11 mouse cellular contexts compared by ENCODE assay signal in the genomic region with DNA sequence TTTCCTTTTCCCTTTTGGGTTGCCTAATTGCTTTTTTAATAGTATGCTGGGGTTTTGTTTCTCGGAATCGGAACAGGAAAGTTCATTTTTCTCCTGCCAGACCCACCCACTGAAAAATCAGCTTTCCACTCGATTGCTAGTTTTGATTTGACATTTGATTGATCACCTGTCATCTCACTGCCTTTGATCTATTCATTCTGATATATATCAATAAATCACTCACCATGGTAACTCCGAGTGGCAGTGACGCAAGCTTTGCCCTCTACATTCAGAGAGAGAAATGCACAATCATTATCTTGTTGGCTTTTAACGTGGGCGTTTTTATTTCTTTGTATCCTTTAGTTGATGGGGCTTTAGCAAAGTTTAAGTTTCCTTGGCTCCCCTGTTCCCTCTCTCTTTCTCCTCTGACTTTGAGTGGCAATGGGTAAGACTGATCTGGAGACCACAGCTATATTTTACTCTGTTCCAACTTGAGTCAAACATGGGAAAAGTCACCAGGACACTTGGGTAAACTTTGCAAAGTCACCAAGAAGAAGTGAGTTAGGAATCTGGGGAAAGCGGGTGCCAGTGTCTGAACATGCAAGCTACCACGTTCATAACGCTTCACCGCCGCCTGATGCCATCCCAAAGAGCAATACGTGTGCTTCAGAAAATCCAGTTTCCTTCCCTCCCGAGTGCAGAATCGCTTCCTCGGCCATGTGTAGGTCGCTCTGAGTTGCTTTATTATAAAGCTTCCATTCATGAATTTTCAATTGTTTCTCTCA. TPM values are rescaled to one million over a fixed set of nuclear protein-coding genes. Genes with fewer than 3 reads are reported as not detected.
DNase-seq lines count a peak whose midpoint lies in the region; ATAC-seq and TF ChIP-seq lines count a peak whose summit lies in the region.
"Had no signal": no experiment of that assay in that cellular context is flagged by ENCODE, and none has a peak within 500 bp of the region (broad histone marks: within the 10 kb centered on the region; RNA-seq: fewer than 3 reads in every experiment).

No protein-coding gene starts in this region.

- no peak for ATAC-seq in heart, embryonic 14.5 days (ENCODE audit: insufficient number of reproducible peaks, insufficient read depth, low FRiP score, low read depth)
- no peak for ATAC-seq in hindbrain, embryonic 15.5 days (ENCODE audit: low FRiP score, low read depth)
- ATAC-seq in midbrain, embryonic 14.5 days (ENCODE audit: low FRiP score, low TSS enrichment) = no peak

- peaks cover 0 to 3% of the 10 kb centered on the region in 2 experiments; a peak in 1 of 4 replicates for H3K4me1 ChIP-seq in heart, embryonic 14.5 days (ENCODE audit: control insufficient read depth in 2 of 2, insufficient read depth in 2 of 2, low read length in 2 of 2)
- no peaks in the 10 kb centered on the region for H3K4me1 ChIP-seq in cortical plate, adult 2 months (ENCODE audit: control insufficient read depth, insufficient read depth, low read length)
- peaks cover 36% of the 10 kb centered on the region for H3K4me1 ChIP-seq in hindbrain, embryonic 15.5 days (replicated peaks)
- H3K4me1 ChIP-seq in midbrain, embryonic 14.5 days (ENCODE audit: control insufficient read depth, insufficient read depth, low read length) = peaks cover 7% of the 10 kb centered on the region; the same call in 1 of the 2 replicates

- H3K4me3 ChIP-seq in heart, embryonic 14.5 days (ENCODE audit: control insufficient read depth in 1 of 2, insufficient read depth in 1 of 2, low read depth in 1 of 2, low read length in 2 of 2) = peak overlapping the region; percentile 70 to 81
- peak overlapping the region; percentile 76 for H3K4me3 ChIP-seq in cortical plate, adult 2 months (ENCODE audit: insufficient read depth, low read length)
- H3K4me3 ChIP-seq in hindbrain, embryonic 15.5 days = peak overlapping the region; percentile 77
- H3K4me3 ChIP-seq in midbrain, embryonic 14.5 days (replicated peaks; ENCODE audit: low read depth, low read length) = peak overlapping the region; percentile 52

- no peaks in the 10 kb centered on the region for H3K9me3 ChIP-seq in heart, embryonic 14.5 days (ENCODE audit: control insufficient read depth, low read length)
- H3K9me3 ChIP-seq in hindbrain, embryonic 15.5 days = no peaks in the 10 kb centered on the region
- no peaks in the 10 kb centered on the region for H3K9me3 ChIP-seq in midbrain, embryonic 14.5 days (ENCODE audit: control insufficient read depth, low read length)

- H3K9ac ChIP-seq in heart, embryonic 14.5 days (ENCODE audit: low read length) = peak overlapping the region; percentile 85
- peak overlapping the region; percentile 81 for H3K9ac ChIP-seq in hindbrain, embryonic 15.5 days
- H3K9ac ChIP-seq in midbrain, embryonic 14.5 days (replicated peaks; ENCODE audit: low read length) = peak overlapping the region; percentile 73; the same call in 1 of the 2 replicates

- no peak for DNase-seq in heart, postnatal 4 days
- no peak for DNase-seq in midbrain, embryonic 14.5 days
- no peak for DNase-seq in urinary bladder, adult 18-20 months (ENCODE audit: low spot score in 2 of 2)
- no peak for DNase-seq in spleen, adult 18-20 months
- DNase-seq in urinary bladder, adult 2 months (ENCODE audit: low spot score) = no peak
- DNase-seq: cerebellum, adult 9-11 months had no signal

- no peaks in the 10 kb centered on the region for H3K36me3 ChIP-seq in heart, embryonic 14.5 days (ENCODE audit: control insufficient read depth, insufficient read depth, low read length)
- no peaks in the 10 kb centered on the region for H3K36me3 ChIP-seq in hindbrain, embryonic 15.5 days
- H3K36me3 ChIP-seq in midbrain, embryonic 14.5 days (ENCODE audit: control insufficient read depth, insufficient read depth, low read length) = no peaks in the 10 kb centered on the region

- 56% methylated on average over 17 of the region's 17 CpGs for WGBS in heart, embryonic 14.5 days
- 18% methylated on average over 17 of the region's 17 CpGs for WGBS in hindbrain, embryonic 15.5 days
- WGBS in midbrain, embryonic 14.5 days = 59% methylated on average over 17 of the region's 17 CpGs

- H3K4me2 ChIP-seq in heart, embryonic 14.5 days (ENCODE audit: low read length) = peak overlapping the region; percentile 92
- peak overlapping the region; percentile 93 for H3K4me2 ChIP-seq in hindbrain, embryonic 15.5 days
- peak overlapping the region; percentile 93 for H3K4me2 ChIP-seq in midbrain, embryonic 14.5 days (ENCODE audit: low read length)

- TF ChIP-seq CTCF in cortical plate, adult 2 months (IDR thresholded peaks at IDR 0.05; ENCODE audit: extremely low read depth, insufficient read depth, low read length) = no peak

- H3K27ac ChIP-seq in heart, embryonic 14.5 days (replicated peaks in 1 of 2; ENCODE audit: control insufficient read depth in 1 of 2, insufficient read depth in 1 of 2, low read depth in 2 of 2, low read length in 2 of 2) = peak overlapping the region in 1 of 2 experiments; percentile 74; a peak in 1 of 4 replicates
- H3K27ac ChIP-seq in cortical plate, adult 2 months (ENCODE audit: insufficient read depth, low read length) = no peak overlapping the region
- H3K27ac ChIP-seq in hindbrain, embryonic 15.5 days (replicated peaks) = peak overlapping the region; percentile 88
- no peak overlapping the region; the same call in 1 of the 2 replicates for H3K27ac ChIP-seq in midbrain, embryonic 14.5 days (replicated peaks; ENCODE audit: low read depth, low read length)
- H3K27ac ChIP-seq: macrophage had no signal

- TF ChIP-seq POLR2A in cortical plate, adult 2 months (IDR thresholded peaks at IDR 0.05; ENCODE audit: extremely low read depth, insufficient read depth, low read length) = no peak

- H3K27me3 ChIP-seq in heart, embryonic 14.5 days (ENCODE audit: control insufficient read depth, insufficient read depth, low read length) = no peaks in the 10 kb centered on the region
- H3K27me3 ChIP-seq in hindbrain, embryonic 15.5 days = no peaks in the 10 kb centered on the region
- H3K27me3 ChIP-seq in midbrain, embryonic 14.5 days (ENCODE audit: control insufficient read depth, insufficient read depth, low read length) = no peaks in the 10 kb centered on the region

RNA-seq across cellular contexts. Expression of a gene that starts 2.0 kb away (rescaled TPM):
- 3.4 and 3.8 TPM in 2 replicates for polyA plus RNA-seq in heart, embryonic 14.5 days (2014; fragmentation: Nextera tagmentation; extraction: Ambion mirVana)
- 10 to 100 TPM; 13.9 to 15.0 TPM for total RNA-seq in heart, postnatal 4 days (2021)
- 46.5 and 48.1 TPM in 2 replicates for polyA plus RNA-seq in cortical plate, adult 2 months (2012; rRNA removed)
- 30.2 and 36.3 TPM in 2 replicates for polyA plus RNA-seq in hindbrain, embryonic 15.5 days (2015; fragmentation: Nextera tagmentation; extraction: Ambion mirVana)
- 13.0 and 13.3 TPM in 2 replicates for polyA plus RNA-seq in midbrain, embryonic 14.5 days (2014; fragmentation: Nextera tagmentation; extraction: Ambion mirVana)
- polyA plus RNA-seq in urinary bladder, adult 2 months (2012; rRNA removed) = 42.1 and 60.0 TPM in 2 replicates
- polyA plus RNA-seq: macrophage had no signal

RNA-seq across cellular contexts. Expression of a gene that starts 47.3 kb away (rescaled TPM):
- not detected in 2 replicates for polyA plus RNA-seq in heart, embryonic 14.5 days (2014; fragmentation: Nextera tagmentation; extraction: Ambion mirVana)
- not detected for total RNA-seq in heart, postnatal 4 days (2021)
- not detected in 2 replicates for polyA plus RNA-seq in cortical plate, adult 2 months (2012; rRNA removed)
- polyA plus RNA-seq in hindbrain, embryonic 15.5 days (2015; fragmentation: Nextera tagmentation; extraction: Ambion mirVana) = not detected in 2 replicates
- polyA plus RNA-seq in midbrain, embryonic 14.5 days (2014; fragmentation: Nextera tagmentation; extraction: Ambion mirVana) = not detected in 2 replicates
- not detected in 2 replicates for polyA plus RNA-seq in urinary bladder, adult 2 months (2012; rRNA removed)
- total RNA-seq: ES-E14 had no signal
- polyA plus RNA-seq: macrophage had no signal
